31 mouse cellular contexts compared by ENCODE assay signal in genomic region chr8:27877691-27878264, GRCm38 (mm10).
A peak's percentile ranks its signal among the peaks of the same experiment; 100 is the strongest.
DNase-seq lines count a peak whose midpoint lies in the region; ATAC-seq and TF ChIP-seq lines count a peak whose summit lies in the region.
"Had no signal": no experiment of that assay in that cellular context is flagged by ENCODE, and none has a peak within 500 bp of the region (broad histone marks: within the 10 kb centered on the region; RNA-seq: fewer than 3 reads in every experiment).

No protein-coding gene starts in this region.

- H3K27me3 ChIP-seq in forebrain, embryonic 12.5 days, result no peaks in the 10 kb centered on the region
- H3K27me3 ChIP-seq in forebrain, postnatal 0 days (ENCODE audit: insufficient read depth, low read length), result no peaks in the 10 kb centered on the region
- H3K27me3 ChIP-seq in hindbrain, postnatal 0 days (ENCODE audit: insufficient read depth, low read length), result no peaks in the 10 kb centered on the region
- no peaks in the 10 kb centered on the region for H3K27me3 ChIP-seq in hindbrain, embryonic 10.5 days (ENCODE audit: insufficient read depth, poor library complexity, severe bottlenecking)
- H3K27me3 ChIP-seq in limb, embryonic 11.5 days (ENCODE audit: control insufficient read depth, insufficient read depth, low read length), result no peaks in the 10 kb centered on the region
- H3K27me3 ChIP-seq in neural tube, embryonic 15.5 days (replicated peaks), result no peaks in the 10 kb centered on the region
- H3K27me3 ChIP-seq: CH12.LX; embryonic facial prominence, embryonic 13.5 days; liver, embryonic 15.5 days; midbrain, embryonic 15.5 days; Patski had no signal

- DNase-seq in forebrain, postnatal 0 days, result no peak
- DNase-seq in hindbrain, postnatal 0 days (ENCODE audit: low spot score), result peak; percentile 3
- DNase-seq in hindbrain, embryonic 10.5 days (ENCODE audit: low spot score), result no peak
- DNase-seq in limb, embryonic 11.5 days (ENCODE audit: low spot score), result no peak
- DNase-seq: adrenal gland, adult 2 months; B cell, adult 2 months; cerebellum, adult 11-12 months; cerebellum, postnatal 36 days; gastrocnemius, postnatal 14 days; heart, adult 11 months; kidney, postnatal 25 days; liver; retina, postnatal 1 day; right cerebral cortex, postnatal 25 days; spleen, adult 18-20 months had no signal

- H3K4me2 ChIP-seq in forebrain, embryonic 12.5 days, result no peak overlapping the region
- no peak overlapping the region for H3K4me2 ChIP-seq in forebrain, postnatal 0 days (ENCODE audit: low read depth)
- H3K4me2 ChIP-seq in hindbrain, postnatal 0 days (ENCODE audit: low read depth, low read length), result no peak overlapping the region
- H3K4me2 ChIP-seq in limb, embryonic 11.5 days (ENCODE audit: low read depth, severe bottlenecking), result no peak overlapping the region
- no peak overlapping the region for H3K4me2 ChIP-seq in neural tube, embryonic 15.5 days
- H3K4me2 ChIP-seq: embryonic facial prominence, embryonic 13.5 days; heart, embryonic 11.5 days; liver, embryonic 15.5 days; midbrain, embryonic 15.5 days had no signal

- no peak overlapping the region for H3K9ac ChIP-seq in forebrain, embryonic 12.5 days
- no peak overlapping the region for H3K9ac ChIP-seq in forebrain, postnatal 0 days
- H3K9ac ChIP-seq in hindbrain, postnatal 0 days (replicated peaks; ENCODE audit: low read length), result no peak overlapping the region
- H3K9ac ChIP-seq in limb, embryonic 11.5 days (ENCODE audit: low read length), result no peak overlapping the region
- no peak overlapping the region for H3K9ac ChIP-seq in neural tube, embryonic 15.5 days (replicated peaks)
- H3K9ac ChIP-seq: embryonic facial prominence, embryonic 13.5 days; liver, embryonic 15.5 days; midbrain, embryonic 15.5 days had no signal

- no peak for TF ChIP-seq CTCF in forebrain, postnatal 0 days (IDR thresholded peaks at IDR 0.05; ENCODE audit: low read depth)
- TF ChIP-seq CTCF in hindbrain, postnatal 0 days (IDR thresholded peaks at IDR 0.05; ENCODE audit: low read depth), result no peak

- ATAC-seq in forebrain, embryonic 12.5 days (ENCODE audit: low FRiP score), result peak; percentile 49; the same call in 1 of the 2 replicates
- no peak for ATAC-seq in forebrain, postnatal 0 days
- no peak for ATAC-seq in hindbrain, postnatal 0 days
- ATAC-seq in limb, embryonic 11.5 days (ENCODE audit: insufficient number of reproducible peaks, low FRiP score, low TSS enrichment, low read depth), result peak; percentile 67; the same call in 1 of the 2 replicates
- ATAC-seq in neural tube, embryonic 15.5 days (ENCODE audit: low FRiP score), result peak; percentile 85
- ATAC-seq in monocyte, adult 5-6 weeks (replicated peaks; ENCODE audit: insufficient number of reproducible peaks, low FRiP score, low TSS enrichment, poor library complexity, severe bottlenecking), result no peak
- ATAC-seq: intestine, postnatal 0 days; lung, postnatal 0 days; midbrain, embryonic 15.5 days; Patski had no signal

- H3K4me1 ChIP-seq in forebrain, embryonic 12.5 days, result peaks cover 7% of the 10 kb centered on the region
- H3K4me1 ChIP-seq in forebrain, postnatal 0 days (ENCODE audit: insufficient read depth), result no peaks in the 10 kb centered on the region
- no peaks in the 10 kb centered on the region for H3K4me1 ChIP-seq in hindbrain, postnatal 0 days (ENCODE audit: insufficient read depth, low read length)
- H3K4me1 ChIP-seq in hindbrain, embryonic 10.5 days (replicated peaks), result no peaks in the 10 kb centered on the region; the same call in 1 of the 2 replicates
- H3K4me1 ChIP-seq in limb, embryonic 11.5 days (ENCODE audit: control insufficient read depth, insufficient read depth, low read length), result peaks cover 5% of the 10 kb centered on the region
- peaks cover 10% of the 10 kb centered on the region; the same call in 1 of the 2 replicates for H3K4me1 ChIP-seq in neural tube, embryonic 15.5 days
- H3K4me1 ChIP-seq: liver, embryonic 15.5 days; midbrain, embryonic 15.5 days had no signal

- no peak overlapping the region for H3K4me3 ChIP-seq in forebrain, embryonic 12.5 days (replicated peaks)
- no peak overlapping the region for H3K4me3 ChIP-seq in forebrain, postnatal 0 days (ENCODE audit: low read depth, low read length)
- H3K4me3 ChIP-seq in hindbrain, postnatal 0 days (ENCODE audit: low read length), result no peak overlapping the region
- H3K4me3 ChIP-seq in hindbrain, embryonic 10.5 days, result no peak overlapping the region
- H3K4me3 ChIP-seq in limb, embryonic 11.5 days (ENCODE audit: low read depth, low read length), result no peak overlapping the region
- no peak overlapping the region for H3K4me3 ChIP-seq in neural tube, embryonic 15.5 days (replicated peaks)
- H3K4me3 ChIP-seq: embryonic facial prominence, embryonic 13.5 days; erythroblast, embryonic 14.5 days; layer of hippocampus, adult 2 months; liver, embryonic 15.5 days; midbrain, embryonic 15.5 days; myocyte had no signal

- no peaks in the 10 kb centered on the region for H3K9me3 ChIP-seq in forebrain, embryonic 12.5 days
- no peaks in the 10 kb centered on the region for H3K9me3 ChIP-seq in forebrain, postnatal 0 days (ENCODE audit: low read length)
- no peaks in the 10 kb centered on the region for H3K9me3 ChIP-seq in hindbrain, postnatal 0 days (ENCODE audit: low read length)
- H3K9me3 ChIP-seq in hindbrain, embryonic 10.5 days, result no peaks in the 10 kb centered on the region
- no peaks in the 10 kb centered on the region for H3K9me3 ChIP-seq in limb, embryonic 11.5 days (ENCODE audit: control insufficient read depth, low read length)
- no peaks in the 10 kb centered on the region for H3K9me3 ChIP-seq in neural tube, embryonic 15.5 days (replicated peaks)
- H3K9me3 ChIP-seq: embryonic facial prominence, embryonic 13.5 days; liver, embryonic 15.5 days; midbrain, embryonic 15.5 days had no signal

- no peak overlapping the region for H3K27ac ChIP-seq in forebrain, embryonic 12.5 days
- H3K27ac ChIP-seq in forebrain, postnatal 0 days (ENCODE audit: low read depth, low read length), result no peak overlapping the region
- H3K27ac ChIP-seq in hindbrain, postnatal 0 days, result no peak overlapping the region
- H3K27ac ChIP-seq in hindbrain, embryonic 10.5 days, result no peak overlapping the region
- no peak overlapping the region for H3K27ac ChIP-seq in limb, embryonic 11.5 days (replicated peaks; ENCODE audit: low read depth, low read length)
- H3K27ac ChIP-seq in neural tube, embryonic 15.5 days (replicated peaks), result no peak overlapping the region
- H3K27ac ChIP-seq: embryonic facial prominence, embryonic 13.5 days; layer of hippocampus, adult 2 months; liver, embryonic 15.5 days; macrophage; midbrain, embryonic 15.5 days had no signal

- H3K36me3 ChIP-seq in forebrain, embryonic 12.5 days (replicated peaks), result no peaks in the 10 kb centered on the region
- no peaks in the 10 kb centered on the region for H3K36me3 ChIP-seq in forebrain, postnatal 0 days (ENCODE audit: insufficient read depth)
- no peaks in the 10 kb centered on the region for H3K36me3 ChIP-seq in hindbrain, postnatal 0 days (ENCODE audit: insufficient read depth, low read length)
- no peaks in the 10 kb centered on the region for H3K36me3 ChIP-seq in hindbrain, embryonic 10.5 days
- no peaks in the 10 kb centered on the region for H3K36me3 ChIP-seq in limb, embryonic 11.5 days (ENCODE audit: control insufficient read depth, insufficient read depth, low read length)
- H3K36me3 ChIP-seq in neural tube, embryonic 15.5 days, result no peaks in the 10 kb centered on the region
- H3K36me3 ChIP-seq: embryonic facial prominence, embryonic 13.5 days; G1E; liver, embryonic 15.5 days; midbrain, embryonic 15.5 days had no signal

Comparison
In these comparisons a context has a peak if more than half of its experiments do, and no peak if none do; other contexts are left out.
1. ATAC-seq: peak in forebrain, embryonic 12.5 days (single experiment), limb, embryonic 11.5 days (single experiment) and neural tube, embryonic 15.5 days (single experiment); none in forebrain, postnatal 0 days (single experiment), hindbrain, postnatal 0 days (single experiment) and monocyte, adult 5-6 weeks (single experiment).